20 mouse cellular contexts compared by ENCODE assay signal in genomic region chr5:141952270-141952669, GRCm38 (mm10).
DNase-seq lines count a peak whose midpoint lies in the region; ATAC-seq and TF ChIP-seq lines count a peak whose summit lies in the region.
"Had no signal": no experiment of that assay in that cellular context is flagged by ENCODE, and none has a peak within 500 bp of the region (broad histone marks: within the 10 kb centered on the region; RNA-seq: fewer than 3 reads in every experiment).

No protein-coding gene starts in this region.

- peak; percentile 14 for DNase-seq in CH12.LX (ENCODE audit: extremely low read depth)
- no peak for DNase-seq in gastrocnemius, postnatal 14 days
- DNase-seq: adrenal gland, adult 2 months; adrenal gland, postnatal 10 days; adrenal gland, postnatal 36 days; B cell, adult 2 months; cerebellum, adult 11-12 months; cerebellum, adult 2 months; cerebellum, adult 9-10 months; cerebellum, postnatal 10 days; cerebellum, postnatal 25 days; forebrain, postnatal 0 days had no signal

- H3K4me1 ChIP-seq in CH12.LX (ENCODE audit: control insufficient read depth in 1 of 2, insufficient read depth in 2 of 2): peaks cover 0 to 27% of the 10 kb centered on the region in 2 experiments; a peak in 2 of 4 replicates
- H3K4me1 ChIP-seq in kidney, embryonic 14.5 days (ENCODE audit: control insufficient read depth, insufficient read depth, low read length): no peaks in the 10 kb centered on the region
- H3K4me1 ChIP-seq: embryonic facial prominence, embryonic 12.5 days; forebrain, embryonic 15.5 days had no signal

- H3K4me3 ChIP-seq in CH12.LX (replicated peaks in 1 of 3; ENCODE audit: low read depth in 2 of 3, low read length in 2 of 3, poor library complexity in 1 of 3): no peak overlapping the region
- H3K4me3 ChIP-seq in kidney, embryonic 14.5 days (ENCODE audit: low read length): no peak overlapping the region
- H3K4me3 ChIP-seq: embryonic facial prominence, embryonic 10.5 days; embryonic facial prominence, embryonic 12.5 days; forebrain, embryonic 13.5 days; forebrain, embryonic 15.5 days had no signal

- WGBS in kidney, embryonic 14.5 days: 73% methylated on average over 2 of the region's 2 CpGs

- no peak overlapping the region for H3K9ac ChIP-seq in CH12.LX (ENCODE audit: insufficient read depth, low read depth)
- no peak overlapping the region for H3K9ac ChIP-seq in kidney, embryonic 14.5 days (ENCODE audit: low read depth, low read length)
- H3K9ac ChIP-seq: embryonic facial prominence, embryonic 12.5 days; forebrain, embryonic 13.5 days; forebrain, embryonic 15.5 days; forebrain, postnatal 0 days had no signal

- no peak for TF ChIP-seq CTCF in CH12.LX (conservative IDR thresholded peaks at IDR 0.05 in 1 of 2, IDR thresholded peaks at IDR 0.05 in 1 of 2; ENCODE audit: low read depth in 2 of 2, low read length in 2 of 2)

- peak; percentile 68 for ATAC-seq in granulocyte monocyte progenitor cell, adult 5-6 weeks (replicated peaks; ENCODE audit: poor library complexity, severe bottlenecking)
- peak; percentile 80 for ATAC-seq in megakaryocyte progenitor cell, adult 5-6 weeks (replicated peaks; ENCODE audit: poor library complexity)
- no peak for ATAC-seq in kidney, embryonic 14.5 days (ENCODE audit: low FRiP score, low TSS enrichment)
- ATAC-seq: CD4-positive, CD25-positive, alpha-beta regulatory T cell, adult 4 months; forebrain, embryonic 13.5 days; forebrain, embryonic 15.5 days; forebrain, postnatal 0 days had no signal

- H3K27me3 ChIP-seq in CH12.LX (replicated peaks): peaks cover 23% of the 10 kb centered on the region
- no peaks in the 10 kb centered on the region for H3K27me3 ChIP-seq in kidney, embryonic 14.5 days (ENCODE audit: control insufficient read depth, insufficient read depth, low read length)
- H3K27me3 ChIP-seq: embryonic facial prominence, embryonic 12.5 days; forebrain, embryonic 13.5 days; forebrain, embryonic 15.5 days had no signal

- TF ChIP-seq RAD21 in CH12.LX (IDR thresholded peaks at IDR 0.05; ENCODE audit: low read depth, low read length): no peak

- in situ Hi-C loops in CH12.LX (cut with MboI; ENCODE audit: low pct_ligation_motif_present, low pct_unique_long_range_greater_than_20kb, low sequenced_read_pairs): no loop called here

- H3K36me3 ChIP-seq in CH12.LX (replicated peaks in 1 of 2; ENCODE audit: control insufficient read depth in 1 of 2, insufficient read depth in 1 of 2, low read length in 1 of 2): no peaks in the 10 kb centered on the region
- H3K36me3 ChIP-seq in kidney, embryonic 14.5 days (ENCODE audit: control insufficient read depth, insufficient read depth, low read length): no peaks in the 10 kb centered on the region
- H3K36me3 ChIP-seq: embryonic facial prominence, embryonic 10.5 days; embryonic facial prominence, embryonic 12.5 days; forebrain, embryonic 15.5 days had no signal

- intact Hi-C loops in gastrocnemius, postnatal 14 days (cut with DNase I; ENCODE audit: low total_unique reads): no loop called here

- TF ChIP-seq EP300 in CH12.LX (IDR thresholded peaks at IDR 0.05; ENCODE audit: low read length): no peak

- no peaks in the 10 kb centered on the region for H3K9me3 ChIP-seq in CH12.LX (replicated peaks; ENCODE audit: low read length)
- no peaks in the 10 kb centered on the region for H3K9me3 ChIP-seq in kidney, embryonic 14.5 days (ENCODE audit: control insufficient read depth, low read length)
- H3K9me3 ChIP-seq: embryonic facial prominence, embryonic 10.5 days; embryonic facial prominence, embryonic 12.5 days; forebrain, embryonic 13.5 days; forebrain, embryonic 15.5 days had no signal

- H3K4me2 ChIP-seq in CH12.LX (ENCODE audit: insufficient read depth, low read depth, poor library complexity, severe bottlenecking): no peak overlapping the region
- H3K4me2 ChIP-seq in kidney, embryonic 14.5 days (replicated peaks; ENCODE audit: low read depth, low read length): no peak overlapping the region
- H3K4me2 ChIP-seq: embryonic facial prominence, embryonic 12.5 days; forebrain, embryonic 13.5 days; forebrain, embryonic 15.5 days had no signal

- no peak overlapping the region for H3K27ac ChIP-seq in CH12.LX (ENCODE audit: insufficient read depth, low read depth)
- no peak overlapping the region for H3K27ac ChIP-seq in kidney, embryonic 14.5 days (ENCODE audit: low read depth, low read length)
- H3K27ac ChIP-seq: embryonic facial prominence, embryonic 10.5 days; embryonic facial prominence, embryonic 12.5 days; forebrain, embryonic 13.5 days; forebrain, embryonic 15.5 days had no signal

- H3K79me2 ChIP-seq in CH12.LX (replicated peaks; ENCODE audit: control insufficient read depth, extremely low read depth, insufficient read depth, poor library complexity, severe bottlenecking): no peaks in the 10 kb centered on the region

- dilution Hi-C loops in CH12.LX (cut with MboI; ENCODE audit: extremely low pct_ligation_motif_present, extremely low pct_unique_long_range_greater_than_20kb, low sequenced_read_pairs): no loop called here

- TF ChIP-seq POLR2A in CH12.LX (IDR thresholded peaks at IDR 0.05; ENCODE audit: low read depth, low read length): no peak

TF ChIP-seq in CH12.LX, 34 proteins besides CTCF, POLR2A, EP300 and RAD21:
- TF ChIP-seq USF1 (IDR thresholded peaks at IDR 0.05; ENCODE audit: low read depth, low read length): no peak
- TF ChIP-seq SIN3A (IDR thresholded peaks at IDR 0.05; ENCODE audit: low read length): no peak
- no peak for TF ChIP-seq TBP (conservative IDR thresholded peaks at IDR 0.05; ENCODE audit: low read depth, low read length)
- TF ChIP-seq ZKSCAN1 (IDR thresholded peaks at IDR 0.05; ENCODE audit: borderline replicate concordance, low read depth, low read length): no peak
- TF ChIP-seq NRF1 (IDR thresholded peaks at IDR 0.05; ENCODE audit: low read depth, low read length): no peak
- TF ChIP-seq MYC (IDR thresholded peaks at IDR 0.05; ENCODE audit: low read depth, low read length): no peak
- TF ChIP-seq MEF2A (IDR thresholded peaks at IDR 0.05; ENCODE audit: borderline replicate concordance, low read depth, low read length): no peak
- no peak for TF ChIP-seq USF2 (conservative IDR thresholded peaks at IDR 0.05; ENCODE audit: low read depth, low read length)
- TF ChIP-seq BHLHE40 (IDR thresholded peaks at IDR 0.05; ENCODE audit: low read depth, low read length): no peak
- no peak for TF ChIP-seq KAT2A (IDR thresholded peaks at IDR 0.05; ENCODE audit: insufficient replicate concordance, low read length)
- TF ChIP-seq TCF12 (IDR thresholded peaks at IDR 0.05; ENCODE audit: low read depth, low read length): no peak
- no peak for TF ChIP-seq JUN (IDR thresholded peaks at IDR 0.05; ENCODE audit: insufficient read depth, low read depth, low read length)
- TF ChIP-seq ELF1 (IDR thresholded peaks at IDR 0.05; ENCODE audit: low read depth, low read length): no peak
- TF ChIP-seq ZNF384 (IDR thresholded peaks at IDR 0.05; ENCODE audit: low read depth, low read length): no peak
- TF ChIP-seq SMC3 (IDR thresholded peaks at IDR 0.05; ENCODE audit: low read depth, low read length): no peak
